Comparison of ENCODE assay signal across 8 mouse cellular contexts in genomic region chr4:129239075-129239474, GRCm38 (mm10). TPM values are rescaled to one million over a fixed set of nuclear protein-coding genes. Genes with fewer than 3 reads are reported as not detected.
A peak's percentile ranks its signal among the peaks of the same experiment; 100 is the strongest.
DNase-seq lines count a peak whose midpoint lies in the region; ATAC-seq and TF ChIP-seq lines count a peak whose summit lies in the region.

No protein-coding gene starts in this region.

- peak; percentile 77 for ATAC-seq in limb, embryonic 15.5 days (ENCODE audit: insufficient number of reproducible peaks, low FRiP score, low TSS enrichment, low read depth)
- ATAC-seq in midbrain, embryonic 15.5 days (replicated peaks): peak; percentile 83

- TF ChIP-seq POLR2A in heart, adult 2 months (IDR thresholded peaks at IDR 0.05; ENCODE audit: insufficient read depth, low read depth, low read length): no peak

- no peaks in the 10 kb centered on the region for H3K9me3 ChIP-seq in limb, embryonic 15.5 days
- no peaks in the 10 kb centered on the region for H3K9me3 ChIP-seq in midbrain, embryonic 15.5 days

- no peaks in the 10 kb centered on the region for H3K36me3 ChIP-seq in heart, adult 2 months (ENCODE audit: control insufficient read depth, insufficient read depth, low read length)
- H3K36me3 ChIP-seq in limb, embryonic 15.5 days: no peaks in the 10 kb centered on the region
- H3K36me3 ChIP-seq in midbrain, embryonic 15.5 days (replicated peaks): no peaks in the 10 kb centered on the region

- TF ChIP-seq CTCF in heart, adult 2 months (IDR thresholded peaks at IDR 0.05): no peak

- H3K79me2 ChIP-seq in heart, adult 2 months (replicated peaks; ENCODE audit: control insufficient read depth, insufficient read depth, low read length): no peaks in the 10 kb centered on the region

- H3K4me3 ChIP-seq in heart, adult 2 months: peak overlapping the region; percentile 45
- H3K4me3 ChIP-seq in limb, embryonic 15.5 days: peak overlapping the region; percentile 76
- H3K4me3 ChIP-seq in midbrain, embryonic 15.5 days: peak overlapping the region; percentile 72

- no peak overlapping the region for H3K9ac ChIP-seq in heart, adult 2 months (ENCODE audit: low read depth, low read length)
- peak overlapping the region; percentile 69 for H3K9ac ChIP-seq in limb, embryonic 15.5 days
- H3K9ac ChIP-seq in midbrain, embryonic 15.5 days: peak overlapping the region; percentile 65

- peaks cover 7% of the 10 kb centered on the region for H3K4me1 ChIP-seq in heart, adult 2 months (ENCODE audit: control insufficient read depth, insufficient read depth, low read length)
- peaks cover 60% of the 10 kb centered on the region for H3K4me1 ChIP-seq in limb, embryonic 15.5 days
- peaks cover 34% of the 10 kb centered on the region for H3K4me1 ChIP-seq in midbrain, embryonic 15.5 days

- peak; percentile 52 to 58 for DNase-seq in heart, adult 2 months
- no peak for DNase-seq in heart, adult 8-10 months (ENCODE audit: low spot score)
- DNase-seq in embryo, embryonic 10 days (ENCODE audit: low spot score): peak; percentile 87
- peak; percentile 63 for DNase-seq in gastrocnemius, postnatal 25 days
- DNase-seq in kidney, adult 9 months: peak; percentile 78
- peak; percentile 34 to 46 for DNase-seq in spleen, postnatal 36 days (ENCODE audit: low spot score in 2 of 2)

- intact Hi-C loops in heart, adult 2 months (cut with DNase I): no loop called here

- no peak overlapping the region for H3K27ac ChIP-seq in heart, adult 2 months
- H3K27ac ChIP-seq in limb, embryonic 15.5 days: peak overlapping the region; percentile 72
- peak overlapping the region; percentile 65 for H3K27ac ChIP-seq in midbrain, embryonic 15.5 days

- H3K4me2 ChIP-seq in limb, embryonic 15.5 days: peak overlapping the region; percentile 94
- H3K4me2 ChIP-seq in midbrain, embryonic 15.5 days: peak overlapping the region; percentile 84

- H3K27me3 ChIP-seq in heart, adult 2 months (ENCODE audit: control insufficient read depth, insufficient read depth, low read length): no peaks in the 10 kb centered on the region
- no peaks in the 10 kb centered on the region for H3K27me3 ChIP-seq in limb, embryonic 15.5 days
- H3K27me3 ChIP-seq in midbrain, embryonic 15.5 days (replicated peaks): no peaks in the 10 kb centered on the region

- 4% methylated on average over 27 of the region's 29 CpGs for WGBS in heart, adult 2 months
- under 1% methylated on average over 17 of the region's 29 CpGs for WGBS in limb, embryonic 15.5 days
- WGBS in midbrain, embryonic 15.5 days: 0% methylated on average over 27 of the region's 29 CpGs

- no peak for TF ChIP-seq EP300 in heart, adult 2 months (IDR thresholded peaks at IDR 0.05; ENCODE audit: insufficient read depth, low read depth, low read length)

RNA-seq across cellular contexts. Expression of gene C77080, which starts 22.1 kb away (rescaled TPM):
- 1 to 10 TPM; 3.2 to 3.7 TPM for total RNA-seq in heart, adult 2 months (2021)
- polyA plus RNA-seq in heart, adult 2 months (2012; rRNA removed): 3.8 and 4.4 TPM in 2 replicates
- total RNA-seq in heart, adult 8-10 months (2022): 1 to 10 TPM; 2.8 to 4.0 (median 3.2) TPM
- 1 to 10 TPM; 1.3 to 2.0 TPM for total RNA-seq in gastrocnemius, postnatal 25 days (2021)
- polyA plus RNA-seq in limb, embryonic 15.5 days (2015; fragmentation: Nextera tagmentation; extraction: Ambion mirVana): 9.6 and 11.6 TPM in 2 replicates
- 9.4 and 9.7 TPM in 2 replicates for polyA plus RNA-seq in midbrain, embryonic 15.5 days (2015; fragmentation: Nextera tagmentation; extraction: Ambion mirVana)

RNA-seq across cellular contexts. Expression of gene Sync, which starts 48.3 kb away (rescaled TPM):
- 10 to 100 TPM; 17.7 to 17.9 TPM for total RNA-seq in heart, adult 2 months (2021)
- 8.7 and 18.8 TPM in 2 replicates for polyA plus RNA-seq in heart, adult 2 months (2012; rRNA removed)
- total RNA-seq in heart, adult 8-10 months (2022): 10 to 100 TPM; 19.5 to 31.7 (median 25.4) TPM
- 10 to 100 TPM; 40.2 to 44.7 TPM for total RNA-seq in gastrocnemius, postnatal 25 days (2021)
- 5.0 and 9.6 TPM in 2 replicates for polyA plus RNA-seq in limb, embryonic 15.5 days (2015; fragmentation: Nextera tagmentation; extraction: Ambion mirVana)
- polyA plus RNA-seq in midbrain, embryonic 15.5 days (2015; fragmentation: Nextera tagmentation; extraction: Ambion mirVana): 0.50 and 0.86 TPM in 2 replicates

RNA-seq across cellular contexts. Expression of gene Yars, which starts 49.5 kb away (rescaled TPM):
- 10 to 100 TPM; 26.3 to 29.7 TPM for total RNA-seq in heart, adult 2 months (2021)
- 10.4 and 18.4 TPM in 2 replicates for polyA plus RNA-seq in heart, adult 2 months (2012; rRNA removed)
- total RNA-seq in heart, adult 8-10 months (2022): 10 to 100 TPM; 24.9 to 35.0 (median 29.2) TPM
- 10 to 100 TPM; 31.7 to 34.2 TPM for total RNA-seq in gastrocnemius, postnatal 25 days (2021)
- polyA plus RNA-seq in limb, embryonic 15.5 days (2015; fragmentation: Nextera tagmentation; extraction: Ambion mirVana): 80.5 and 82.6 TPM in 2 replicates
- polyA plus RNA-seq in midbrain, embryonic 15.5 days (2015; fragmentation: Nextera tagmentation; extraction: Ambion mirVana): 114 and 116 TPM in 2 replicates

RNA-seq across cellular contexts. Expression of gene S100pbp, which starts 49.5 kb away (rescaled TPM):
- total RNA-seq in heart, adult 2 months (2021): 10 to 100 TPM; 10.2 to 14.2 TPM
- 6.6 and 13.3 TPM in 2 replicates for polyA plus RNA-seq in heart, adult 2 months (2012; rRNA removed)
- 10 to 100 TPM in 3 of 4 experiments, 1 to 10 TPM in 1; 8.2 to 15.2 (median 12.1) TPM for total RNA-seq in heart, adult 8-10 months (2022)
- total RNA-seq in gastrocnemius, postnatal 25 days (2021): 1 to 10 TPM; 3.5 to 4.0 TPM
- polyA plus RNA-seq in limb, embryonic 15.5 days (2015; fragmentation: Nextera tagmentation; extraction: Ambion mirVana): 16.5 and 18.8 TPM in 2 replicates
- polyA plus RNA-seq in midbrain, embryonic 15.5 days (2015; fragmentation: Nextera tagmentation; extraction: Ambion mirVana): 21.8 and 24.4 TPM in 2 replicates
